15 mouse cellular contexts compared by ENCODE assay signal in genomic region chr8:70194191-70194590, GRCm38 (mm10).
"Had no signal": no experiment of that assay in that cellular context is flagged by ENCODE, and none has a peak within 500 bp of the region (broad histone marks: within the 10 kb centered on the region; RNA-seq: fewer than 3 reads in every experiment).

No protein-coding gene starts in this region.

- ATAC-seq: midbrain, embryonic 16.5 days had no signal

- H3K4me3 ChIP-seq: intestine, embryonic 15.5 days; layer of hippocampus, adult 2 months; limb, embryonic 13.5 days; liver, embryonic 13.5 days; midbrain, embryonic 12.5 days; neural tube, embryonic 13.5 days had no signal

- DNase-seq: kidney, adult 9 months; kidney, postnatal 10 days; kidney, postnatal 4 days; left cerebral cortex, postnatal 4 days; liver, embryonic 13.5 days; lung, postnatal 14 days; right cerebral cortex, adult 18-20 months; right cerebral cortex, postnatal 25 days; thymus, postnatal 36 days had no signal

- H3K9ac ChIP-seq: intestine, embryonic 15.5 days; limb, embryonic 13.5 days; liver, embryonic 13.5 days; midbrain, embryonic 12.5 days; neural tube, embryonic 13.5 days had no signal

- H3K36me3 ChIP-seq: intestine, embryonic 15.5 days; limb, embryonic 13.5 days; midbrain, embryonic 12.5 days had no signal

- H3K4me2 ChIP-seq: limb, embryonic 13.5 days; liver, embryonic 13.5 days; midbrain, embryonic 12.5 days; neural tube, embryonic 13.5 days had no signal

- H3K9me3 ChIP-seq: intestine, embryonic 15.5 days; limb, embryonic 13.5 days; liver, embryonic 13.5 days; midbrain, embryonic 12.5 days; neural tube, embryonic 13.5 days had no signal

- H3K27me3 ChIP-seq: intestine, embryonic 15.5 days; limb, embryonic 13.5 days; liver, embryonic 13.5 days; midbrain, embryonic 12.5 days; neural tube, embryonic 13.5 days had no signal

- H3K27ac ChIP-seq: layer of hippocampus, adult 2 months; limb, embryonic 13.5 days; midbrain, embryonic 12.5 days; neural tube, embryonic 13.5 days had no signal
